Mouse (Mus musculus): ENCODE measurements around the gene Fam114a2. TPM values are rescaled to one million over a fixed set of nuclear protein-coding genes. Genes with fewer than 3 reads are reported as not detected.

Fam114a2 gene
- total RNA-seq, 4 experiments from 2014 or later: 64.6 to 83.3 (median 76.3) TPM

- DNase-seq: no peak
Measured at GRCm38 (mm10) chr11:57518751-57519148, 333 bp upstream of the Fam114a2 start.

- no peak for DNase-seq
Measured at GRCm38 (mm10) chr11:57516946-57517441, 1.4 kb downstream of the Fam114a2 start.

GRCm38 (mm10) chr11:57515218-57515617 lies 3.2 kb downstream of the Fam114a2 start:
- DNase-seq: no peak

- DNase-seq: no peak
Measured at GRCm38 (mm10) chr11:57506899-57507298, 11.5 kb downstream of the Fam114a2 start.

GRCm38 (mm10) chr11:57503155-57503554 lies 15.3 kb downstream of the Fam114a2 start:
- DNase-seq: no peak

- no peak for DNase-seq
Measured at GRCm38 (mm10) chr11:57498215-57498614, 20.2 kb downstream of the Fam114a2 start.

- no peak for DNase-seq
Measured at GRCm38 (mm10) chr11:57497701-57498100, 20.7 kb downstream of the Fam114a2 start.

GRCm38 (mm10) chr11:57496462-57497039 lies 21.9 kb downstream of the Fam114a2 start:
- no peak for DNase-seq

- no peak for DNase-seq
Measured at GRCm38 (mm10) chr11:57488436-57488835, 30.0 kb downstream of the Fam114a2 start.

- no peak for DNase-seq
Measured at GRCm38 (mm10) chr11:57478077-57478476, 40.3 kb downstream of the Fam114a2 start.

- DNase-seq: no peak
Measured at GRCm38 (mm10) chr11:57475119-57475518, 43.3 kb downstream of the Fam114a2 start.

GRCm38 (mm10) chr11:57474296-57474941 lies 44.0 kb downstream of the Fam114a2 start:
- DNase-seq: no peak

GRCm38 (mm10) chr11:57470979-57471378 lies 47.4 kb downstream of the Fam114a2 start:
- DNase-seq: no peak

- DNase-seq: no peak
Measured at GRCm38 (mm10) chr11:57470056-57470455, 48.4 kb downstream of the Fam114a2 start.

GRCm38 (mm10) chr11:57468706-57469105 lies 49.7 kb downstream of the Fam114a2 start:
- DNase-seq: no peak

- DNase-seq: peak; percentile 23
Measured at GRCm38 (mm10) chr11:57467159-57468110, 51.0 kb downstream of the Fam114a2 start.

GRCm38 (mm10) chr11:57465844-57466243 lies 52.6 kb downstream of the Fam114a2 start:
- DNase-seq: no peak

GRCm38 (mm10) chr11:57465025-57465424 lies 53.4 kb downstream of the Fam114a2 start:
- DNase-seq: no peak

- DNase-seq: no peak
Measured at GRCm38 (mm10) chr11:57459759-57460158, 58.7 kb downstream of the Fam114a2 start.

GRCm38 (mm10) chr11:57454421-57454820 lies 64.0 kb downstream of the Fam114a2 start:
- no peak for DNase-seq

- DNase-seq: no peak
Measured at GRCm38 (mm10) chr11:57445237-57445962, 73.0 kb downstream of the Fam114a2 start.

- no peak for DNase-seq
Measured at GRCm38 (mm10) chr11:57434153-57434552, 84.3 kb downstream of the Fam114a2 start.
